In the genomic region with DNA sequence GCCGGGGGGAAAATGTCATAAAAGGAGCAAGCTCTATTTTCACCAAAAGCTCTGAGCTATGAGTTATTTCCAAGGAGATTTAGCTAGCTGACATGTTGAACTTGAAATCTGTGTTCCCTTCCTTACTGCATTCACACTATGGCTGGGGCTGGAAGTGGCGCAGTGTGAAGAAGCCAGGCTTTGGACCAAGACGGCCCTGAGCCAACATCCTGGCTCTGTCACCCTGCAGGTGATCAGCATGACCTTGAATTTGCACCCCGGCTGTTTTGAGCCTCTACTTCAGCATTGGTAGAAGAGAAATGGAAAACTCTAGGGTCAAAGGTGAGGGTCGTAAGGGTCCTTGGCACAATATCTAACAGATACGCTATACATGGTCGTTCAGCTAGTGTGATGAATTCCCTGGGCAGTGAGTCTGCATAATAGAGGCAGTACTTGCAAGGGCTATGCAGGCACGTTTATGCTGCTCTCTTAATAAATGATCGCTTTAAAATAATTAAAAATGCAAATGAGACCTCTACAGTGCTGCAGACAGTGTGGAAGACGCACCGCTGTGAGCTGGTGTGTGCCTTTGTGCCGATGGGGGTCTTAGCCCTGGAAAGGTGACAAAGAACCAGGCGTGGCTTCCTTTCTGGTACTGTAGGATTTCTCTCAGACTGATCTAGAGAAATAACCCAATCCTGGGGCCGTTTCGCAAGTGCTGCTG, we compare ENCODE assay signal across 19 mouse cellular contexts.
DNase-seq lines count a peak whose midpoint lies in the region; ATAC-seq lines count a peak whose summit lies in the region.
"Had no signal": no experiment of that assay in that cellular context is flagged by ENCODE, and none has a peak within 500 bp of the region (broad histone marks: within the 10 kb centered on the region; RNA-seq: fewer than 3 reads in every experiment).

No protein-coding gene starts in this region.

- no peaks in the 10 kb centered on the region for H3K27me3 ChIP-seq in midbrain, embryonic 13.5 days
- H3K27me3 ChIP-seq in midbrain, embryonic 15.5 days (replicated peaks), result no peaks in the 10 kb centered on the region
- H3K27me3 ChIP-seq in hindbrain, embryonic 15.5 days, result no peaks in the 10 kb centered on the region
- H3K27me3 ChIP-seq in neural tube, embryonic 14.5 days (ENCODE audit: control insufficient read depth, insufficient read depth, low read length), result no peaks in the 10 kb centered on the region
- H3K27me3 ChIP-seq: CH12.LX; kidney, embryonic 15.5 days had no signal

- no peak overlapping the region for H3K4me3 ChIP-seq in midbrain, embryonic 13.5 days (replicated peaks)
- H3K4me3 ChIP-seq in midbrain, embryonic 15.5 days, result no peak overlapping the region
- no peak overlapping the region for H3K4me3 ChIP-seq in hindbrain, embryonic 15.5 days
- H3K4me3 ChIP-seq in neural tube, embryonic 14.5 days (ENCODE audit: low read depth, low read length), result no peak overlapping the region
- H3K4me3 ChIP-seq: kidney, embryonic 15.5 days had no signal

- no peak overlapping the region for H3K9ac ChIP-seq in midbrain, embryonic 13.5 days (replicated peaks)
- H3K9ac ChIP-seq in midbrain, embryonic 15.5 days, result no peak overlapping the region
- no peak overlapping the region for H3K9ac ChIP-seq in hindbrain, embryonic 15.5 days
- no peak overlapping the region for H3K9ac ChIP-seq in neural tube, embryonic 14.5 days (replicated peaks; ENCODE audit: low read depth, low read length)
- H3K9ac ChIP-seq: kidney, embryonic 15.5 days had no signal

- peak overlapping the region; percentile 1; the same call in 1 of the 2 replicates for H3K27ac ChIP-seq in midbrain, embryonic 13.5 days
- no peak overlapping the region for H3K27ac ChIP-seq in midbrain, embryonic 15.5 days
- H3K27ac ChIP-seq in hindbrain, embryonic 15.5 days (replicated peaks), result no peak overlapping the region
- H3K27ac ChIP-seq in neural tube, embryonic 14.5 days (ENCODE audit: low read depth, low read length), result peak overlapping the region; percentile 3; the same call in 1 of the 2 replicates
- H3K27ac ChIP-seq: kidney, embryonic 15.5 days had no signal

- peaks cover 9% of the 10 kb centered on the region for H3K4me1 ChIP-seq in midbrain, embryonic 13.5 days (replicated peaks)
- no peaks in the 10 kb centered on the region for H3K4me1 ChIP-seq in midbrain, embryonic 15.5 days
- H3K4me1 ChIP-seq in hindbrain, embryonic 15.5 days (replicated peaks), result peaks cover 10% of the 10 kb centered on the region
- H3K4me1 ChIP-seq in neural tube, embryonic 14.5 days (ENCODE audit: control insufficient read depth, insufficient read depth, low read length), result 0 out of 2 replicates have a peak, but pooled peaks cover 4% of the 10 kb centered on the region
- H3K4me1 ChIP-seq: kidney, embryonic 15.5 days had no signal

- H3K36me3 ChIP-seq in midbrain, embryonic 13.5 days, result no peaks in the 10 kb centered on the region
- H3K36me3 ChIP-seq in midbrain, embryonic 15.5 days (replicated peaks), result no peaks in the 10 kb centered on the region
- no peaks in the 10 kb centered on the region for H3K36me3 ChIP-seq in hindbrain, embryonic 15.5 days
- H3K36me3 ChIP-seq in neural tube, embryonic 14.5 days (ENCODE audit: control insufficient read depth, insufficient read depth, low read length), result no peaks in the 10 kb centered on the region
- H3K36me3 ChIP-seq: kidney, embryonic 15.5 days had no signal

- peak; percentile 76 to 78 for DNase-seq in cerebellum, postnatal 10 days
- DNase-seq in cerebellum, postnatal 4 days (ENCODE audit: low spot score in 2 of 2), result no peak
- no peak for DNase-seq in gastrocnemius, postnatal 14 days
- DNase-seq in kidney, postnatal 4 days, result no peak
- DNase-seq: adrenal gland, adult 8-10 months; heart, adult 18-20 months; heart, postnatal 36 days; left cerebral cortex, postnatal 4 days; liver; right cerebral cortex, postnatal 25 days; thymus, postnatal 36 days had no signal

- intact Hi-C loops in gastrocnemius, postnatal 14 days (cut with DNase I; ENCODE audit: low total_unique reads), result no loop called here

- no peaks in the 10 kb centered on the region for H3K9me3 ChIP-seq in midbrain, embryonic 13.5 days
- no peaks in the 10 kb centered on the region for H3K9me3 ChIP-seq in midbrain, embryonic 15.5 days
- no peaks in the 10 kb centered on the region for H3K9me3 ChIP-seq in hindbrain, embryonic 15.5 days
- H3K9me3 ChIP-seq in neural tube, embryonic 14.5 days (ENCODE audit: control insufficient read depth, low read length), result no peaks in the 10 kb centered on the region
- H3K9me3 ChIP-seq: kidney, embryonic 15.5 days had no signal

- peak; percentile 71 for ATAC-seq in midbrain, embryonic 13.5 days
- ATAC-seq in midbrain, embryonic 15.5 days (replicated peaks), result no peak
- ATAC-seq in hindbrain, embryonic 15.5 days (ENCODE audit: low FRiP score, low read depth), result peak; percentile 71
- peak; percentile 69 for ATAC-seq in neural tube, embryonic 14.5 days (ENCODE audit: low read depth)
- ATAC-seq: intestine, embryonic 16.5 days; lung, postnatal 0 days had no signal

- 70% methylated on average over 15 of the region's 15 CpGs for WGBS in midbrain, embryonic 13.5 days
- WGBS in midbrain, embryonic 15.5 days, result 67% methylated on average over 15 of the region's 15 CpGs
- WGBS in hindbrain, embryonic 15.5 days, result 44% methylated on average over 15 of the region's 15 CpGs
- 45% methylated on average over 15 of the region's 15 CpGs for WGBS in neural tube, embryonic 14.5 days

- no peak overlapping the region for H3K4me2 ChIP-seq in midbrain, embryonic 13.5 days (replicated peaks)
- H3K4me2 ChIP-seq in midbrain, embryonic 15.5 days, result no peak overlapping the region
- no peak overlapping the region for H3K4me2 ChIP-seq in hindbrain, embryonic 15.5 days
- H3K4me2 ChIP-seq in neural tube, embryonic 14.5 days (ENCODE audit: low read depth, low read length), result no peak overlapping the region
- H3K4me2 ChIP-seq: kidney, embryonic 15.5 days had no signal

Comparison
In these comparisons a context has a peak if more than half of its experiments do, and no peak if none do; other contexts are left out.
1. DNase-seq: peak in cerebellum, postnatal 10 days (2 of 2); none in cerebellum, postnatal 4 days (0 of 2), gastrocnemius, postnatal 14 days (single experiment) and kidney, postnatal 4 days (0 of 2).
2. H3K27ac ChIP-seq: peak in midbrain, embryonic 13.5 days (single experiment) and neural tube, embryonic 14.5 days (single experiment); none in midbrain, embryonic 15.5 days (single experiment) and hindbrain, embryonic 15.5 days (single experiment).